Mouse (Mus musculus) gastrocnemius, postnatal 25 days (tissue): Measurements from ENCODE around the gene Atrnl1. TPM values are rescaled to one million over a fixed set of nuclear protein-coding genes. Genes with fewer than 3 reads are reported as not detected.

ENCODE experiments used
- DNase-seq: peaks from one replicate; pipeline ENCODE4 v3.0.0; 2022
- long read RNA-seq, 2 experiments: library from polyadenylated mRNA; stranded (forward); transcript quantifications; one replicate each; pipeline ENCODE4 v2.0.0; 2021
- total RNA-seq, 2 experiments: library from RNA; stranded (reverse); gene quantifications; 1 replicate in 1 of 2; 2 replicates in 1 of 2; pipeline ENCODE4 v1.2.3; 2021

Atrnl1 gene
- 1 to 10 TPM; 7.2 to 7.5 TPM for total RNA-seq
- long read RNA-seq, experiment 1, partial matches to known transcripts: 1 of 2 reads
- long read RNA-seq, experiment 1, other reads (novel, unspliced or antisense): 1 of 2 reads
- long read RNA-seq, experiment 2, partial matches to known transcripts: 1 of 1 reads
- long read RNA-seq, experiment 2, other reads (novel, unspliced or antisense): 0 of 1 reads

- DNase-seq: peak; percentile 88
Observed at GRCm38 (mm10) chr19:57610476-57611261, at the start of gene Atrnl1. Gene Atrnl1, plus strand, starts transcription at chr19:57611034.

GRCm38 (mm10) chr19:57561486-57561885 is 49.3 kb upstream of the Atrnl1 start:
- DNase-seq: no peak

- DNase-seq: no peak
Observed at GRCm38 (mm10) chr19:57569040-57569439, 41.8 kb upstream of the Atrnl1 start.

- DNase-seq: no peak
Observed at GRCm38 (mm10) chr19:57572360-57573237, 38.2 kb upstream of the Atrnl1 start.

- DNase-seq: no peak
Observed at GRCm38 (mm10) chr19:57573470-57573869, 37.4 kb upstream of the Atrnl1 start.

- DNase-seq: no peak
Observed at GRCm38 (mm10) chr19:57575027-57575426, 35.8 kb upstream of the Atrnl1 start.

GRCm38 (mm10) chr19:57576836-57577235 is 34.0 kb upstream of the Atrnl1 start:
- no peak for DNase-seq

- no peak for DNase-seq
Observed at GRCm38 (mm10) chr19:57577256-57577655, 33.6 kb upstream of the Atrnl1 start.

GRCm38 (mm10) chr19:57580962-57581361 is 29.9 kb upstream of the Atrnl1 start:
- no peak for DNase-seq

- DNase-seq: no peak
Observed at GRCm38 (mm10) chr19:57585231-57585792, 25.5 kb upstream of the Atrnl1 start.

GRCm38 (mm10) chr19:57586172-57586571 is 24.7 kb upstream of the Atrnl1 start:
- no peak for DNase-seq

- DNase-seq: no peak
Observed at GRCm38 (mm10) chr19:57589516-57589915, 21.3 kb upstream of the Atrnl1 start.

- DNase-seq: no peak
Observed at GRCm38 (mm10) chr19:57590895-57591294, 19.9 kb upstream of the Atrnl1 start.

GRCm38 (mm10) chr19:57591631-57592030 is 19.2 kb upstream of the Atrnl1 start:
- DNase-seq: no peak

- DNase-seq: no peak
Observed at GRCm38 (mm10) chr19:57592355-57592754, 18.5 kb upstream of the Atrnl1 start.

- no peak for DNase-seq
Observed at GRCm38 (mm10) chr19:57599126-57599525, 11.7 kb upstream of the Atrnl1 start.

GRCm38 (mm10) chr19:57600233-57600929 is 10.5 kb upstream of the Atrnl1 start:
- no peak for DNase-seq

GRCm38 (mm10) chr19:57600930-57601328 is 9.9 kb upstream of the Atrnl1 start:
- DNase-seq: no peak

GRCm38 (mm10) chr19:57603593-57603992 is 7.2 kb upstream of the Atrnl1 start:
- no peak for DNase-seq

- DNase-seq: no peak
Observed at GRCm38 (mm10) chr19:57605941-57606340, 4.9 kb upstream of the Atrnl1 start.

GRCm38 (mm10) chr19:57606351-57606750 is 4.5 kb upstream of the Atrnl1 start:
- DNase-seq: no peak
